Mouse (Mus musculus): ENCODE measurements around the gene Wdr17. TPM values are rescaled to one million over a fixed set of nuclear protein-coding genes. Genes with fewer than 3 reads are reported as not detected.

Wdr17 gene
- polyA plus RNA-seq (2015; fragmentation: Nextera tagmentation; extraction: Ambion mirVana), result not detected in 2 replicates

- no peaks in the 10 kb centered on the region for H3K36me3 ChIP-seq (ENCODE audit: control insufficient read depth, insufficient read depth)
- H3K9me3 ChIP-seq (replicated peaks; ENCODE audit: control insufficient read depth, low read length), result no peaks in the 10 kb centered on the region; the same call in 1 of the 2 replicates
- H3K4me2 ChIP-seq (ENCODE audit: low read depth, low read length), result no peak within 1 kb of the TSS
- H3K9ac ChIP-seq (ENCODE audit: low read depth, low read length), result no peak within 1 kb of the TSS
- no peaks in the 10 kb centered on the region for H3K4me1 ChIP-seq (ENCODE audit: control insufficient read depth, low read depth, low read length)
- WGBS (ENCODE audit: insufficient replicate concordance), result 47% methylated on average over 9 of the region's 9 CpGs
- no peak for ATAC-seq (ENCODE audit: low read depth)
- no peaks in the 10 kb centered on the region for H3K27me3 ChIP-seq (ENCODE audit: control insufficient read depth, insufficient read depth, low read depth, low read length)
- no peak within 1 kb of the TSS for H3K4me3 ChIP-seq (ENCODE audit: low read depth, low read length)
- no peak within 1 kb of the TSS for H3K27ac ChIP-seq (ENCODE audit: low read length)
These were observed at the start of gene Wdr17 for GRCm38 (mm10) chr8:54886987-54887785. Wdr17 (minus strand) TSS chr8:54887184.

- Histone ChIP-seq H3K27me3 (ENCODE audit: control insufficient read depth, insufficient read depth, low read depth, low read length) (no peaks in the 10 kb centered on the region), H3K9ac (ENCODE audit: low read depth, low read length) (no peak overlapping the region), H3K4me1 (ENCODE audit: control insufficient read depth, low read depth, low read length) (no peaks in the 10 kb centered on the region), H3K36me3 (ENCODE audit: control insufficient read depth, insufficient read depth) (no peaks in the 10 kb centered on the region), H3K4me2 (ENCODE audit: low read depth, low read length) (no peak overlapping the region), H3K27ac (ENCODE audit: low read length) (no peak overlapping the region), H3K4me3 (ENCODE audit: low read depth, low read length) (no peak overlapping the region), H3K9me3 (replicated peaks; ENCODE audit: control insufficient read depth, low read length) (no peaks in the 10 kb centered on the region)
- ATAC-seq (ENCODE audit: low read depth), result no peak
- WGBS (ENCODE audit: insufficient replicate concordance), result 52% methylated on average over 2 of the region's 2 CpGs
These were observed 45.3 kb upstream of the Wdr17 start for GRCm38 (mm10) chr8:54932306-54932705.

- Histone ChIP-seq H3K9ac (ENCODE audit: low read depth, low read length) (no peak overlapping the region), H3K9me3 (replicated peaks; ENCODE audit: control insufficient read depth, low read length) (no peaks in the 10 kb centered on the region), H3K27me3 (ENCODE audit: control insufficient read depth, insufficient read depth, low read depth, low read length) (no peaks in the 10 kb centered on the region), H3K4me3 (ENCODE audit: low read depth, low read length) (no peak overlapping the region), H3K4me1 (ENCODE audit: control insufficient read depth, low read depth, low read length) (no peaks in the 10 kb centered on the region), H3K27ac (ENCODE audit: low read length) (no peak overlapping the region), H3K36me3 (ENCODE audit: control insufficient read depth, insufficient read depth) (no peaks in the 10 kb centered on the region), H3K4me2 (ENCODE audit: low read depth, low read length) (no peak overlapping the region)
- WGBS (ENCODE audit: insufficient replicate concordance), result 48% methylated on average over 3 of the region's 3 CpGs
- ATAC-seq (ENCODE audit: low read depth), result no peak
These were observed 38.0 kb upstream of the Wdr17 start for GRCm38 (mm10) chr8:54924936-54925335.

- no peaks in the 10 kb centered on the region for H3K9me3 ChIP-seq (replicated peaks; ENCODE audit: control insufficient read depth, low read length)
- H3K27ac ChIP-seq (ENCODE audit: low read length), result no peak overlapping the region
- H3K4me1 ChIP-seq (ENCODE audit: control insufficient read depth, low read depth, low read length), result no peaks in the 10 kb centered on the region
- no peaks in the 10 kb centered on the region for H3K27me3 ChIP-seq (ENCODE audit: control insufficient read depth, insufficient read depth, low read depth, low read length)
- H3K36me3 ChIP-seq (ENCODE audit: control insufficient read depth, insufficient read depth), result no peaks in the 10 kb centered on the region
- WGBS (ENCODE audit: insufficient replicate concordance), result 35% methylated on average over 2 of the region's 2 CpGs
- no peak for ATAC-seq (ENCODE audit: low read depth)
- no peak overlapping the region for H3K4me3 ChIP-seq (ENCODE audit: low read depth, low read length)
- H3K9ac ChIP-seq (ENCODE audit: low read depth, low read length), result no peak overlapping the region
- no peak overlapping the region for H3K4me2 ChIP-seq (ENCODE audit: low read depth, low read length)
These were observed 35.3 kb upstream of the Wdr17 start for GRCm38 (mm10) chr8:54922160-54922855.

- no peaks in the 10 kb centered on the region for H3K36me3 ChIP-seq (ENCODE audit: control insufficient read depth, insufficient read depth)
- 52% methylated on average over 6 of the region's 9 CpGs for WGBS (ENCODE audit: insufficient replicate concordance)
- no peak overlapping the region for H3K27ac ChIP-seq (ENCODE audit: low read length)
- no peak for ATAC-seq (ENCODE audit: low read depth)
- H3K9ac ChIP-seq (ENCODE audit: low read depth, low read length), result no peak overlapping the region
- no peaks in the 10 kb centered on the region for H3K9me3 ChIP-seq (replicated peaks; ENCODE audit: control insufficient read depth, low read length)
- no peaks in the 10 kb centered on the region for H3K4me1 ChIP-seq (ENCODE audit: control insufficient read depth, low read depth, low read length)
- no peaks in the 10 kb centered on the region for H3K27me3 ChIP-seq (ENCODE audit: control insufficient read depth, insufficient read depth, low read depth, low read length)
- no peak overlapping the region for H3K4me2 ChIP-seq (ENCODE audit: low read depth, low read length)
- no peak overlapping the region for H3K4me3 ChIP-seq (ENCODE audit: low read depth, low read length)
These were observed 30.7 kb upstream of the Wdr17 start for GRCm38 (mm10) chr8:54917710-54918109.

- 70% methylated on average over 2 of the region's 2 CpGs for WGBS (ENCODE audit: insufficient replicate concordance)
- no peaks in the 10 kb centered on the region for H3K36me3 ChIP-seq (ENCODE audit: control insufficient read depth, insufficient read depth)
- ATAC-seq (ENCODE audit: low read depth), result no peak
- no peak overlapping the region for H3K4me2 ChIP-seq (ENCODE audit: low read depth, low read length)
- H3K9me3 ChIP-seq (replicated peaks; ENCODE audit: control insufficient read depth, low read length), result no peaks in the 10 kb centered on the region
- H3K27ac ChIP-seq (ENCODE audit: low read length), result no peak overlapping the region
- H3K27me3 ChIP-seq (ENCODE audit: control insufficient read depth, insufficient read depth, low read depth, low read length), result no peaks in the 10 kb centered on the region
- H3K4me1 ChIP-seq (ENCODE audit: control insufficient read depth, low read depth, low read length), result no peaks in the 10 kb centered on the region
- no peak overlapping the region for H3K9ac ChIP-seq (ENCODE audit: low read depth, low read length)
- H3K4me3 ChIP-seq (ENCODE audit: low read depth, low read length), result no peak overlapping the region
These were observed 25.9 kb upstream of the Wdr17 start for GRCm38 (mm10) chr8:54912891-54913290.

GRCm38 (mm10) chr8:54899444-54899843 lies 12.5 kb upstream of the Wdr17 start:
- Histone ChIP-seq H3K36me3 (ENCODE audit: control insufficient read depth, insufficient read depth) (no peaks in the 10 kb centered on the region), H3K4me3 (ENCODE audit: low read depth, low read length) (no peak overlapping the region), H3K9me3 (replicated peaks; ENCODE audit: control insufficient read depth, low read length) (no peaks in the 10 kb centered on the region), H3K4me1 (ENCODE audit: control insufficient read depth, low read depth, low read length) (no peaks in the 10 kb centered on the region), H3K27ac (ENCODE audit: low read length) (no peak overlapping the region), H3K27me3 (ENCODE audit: control insufficient read depth, insufficient read depth, low read depth, low read length) (no peaks in the 10 kb centered on the region), H3K4me2 (ENCODE audit: low read depth, low read length) (no peak overlapping the region), H3K9ac (ENCODE audit: low read depth, low read length) (no peak overlapping the region)
- no peak for ATAC-seq (ENCODE audit: low read depth)
- 58% methylated on average over 2 of the region's 2 CpGs for WGBS (ENCODE audit: insufficient replicate concordance)

GRCm38 (mm10) chr8:54894637-54895322 lies 7.8 kb upstream of the Wdr17 start:
- Histone ChIP-seq H3K36me3 (ENCODE audit: control insufficient read depth, insufficient read depth) (no peaks in the 10 kb centered on the region), H3K27ac (ENCODE audit: low read length) (no peak overlapping the region), H3K4me3 (ENCODE audit: low read depth, low read length) (no peak overlapping the region), H3K4me1 (ENCODE audit: control insufficient read depth, low read depth, low read length) (no peaks in the 10 kb centered on the region), H3K9me3 (replicated peaks; ENCODE audit: control insufficient read depth, low read length) (no peaks in the 10 kb centered on the region), H3K4me2 (ENCODE audit: low read depth, low read length) (no peak overlapping the region), H3K9ac (ENCODE audit: low read depth, low read length) (no peak overlapping the region), H3K27me3 (ENCODE audit: control insufficient read depth, insufficient read depth, low read depth, low read length) (no peaks in the 10 kb centered on the region)
- no peak for ATAC-seq (ENCODE audit: low read depth)
- WGBS (ENCODE audit: insufficient replicate concordance), result 53% methylated on average over 2 of the region's 2 CpGs

- H3K27me3 ChIP-seq (ENCODE audit: control insufficient read depth, insufficient read depth, low read depth, low read length), result no peaks in the 10 kb centered on the region
- H3K9me3 ChIP-seq (replicated peaks; ENCODE audit: control insufficient read depth, low read length), result no peaks in the 10 kb centered on the region
- WGBS (ENCODE audit: insufficient replicate concordance), result 48% methylated on average over 1 of the region's 1 CpGs
- H3K4me1 ChIP-seq (ENCODE audit: control insufficient read depth, low read depth, low read length), result no peaks in the 10 kb centered on the region
- no peak overlapping the region for H3K9ac ChIP-seq (ENCODE audit: low read depth, low read length)
- H3K27ac ChIP-seq (ENCODE audit: low read length), result no peak overlapping the region
- no peak overlapping the region for H3K4me2 ChIP-seq (ENCODE audit: low read depth, low read length)
- no peak for ATAC-seq (ENCODE audit: low read depth)
- no peaks in the 10 kb centered on the region for H3K36me3 ChIP-seq (ENCODE audit: control insufficient read depth, insufficient read depth)
- no peak overlapping the region for H3K4me3 ChIP-seq (ENCODE audit: low read depth, low read length)
These were observed 7.2 kb upstream of the Wdr17 start for GRCm38 (mm10) chr8:54894180-54894579.
